Mouse (Mus musculus) cerebellum, adult 9-11 months (tissue): ENCODE measurements at regions not wholly inside any gene's neighbourhood (a gene's known extent, or its start where the extent isn't known, plus 50 kb on each side); places are given as distances from the start of the nearest gene placed in this dataset.

Experiments used
- DNase-seq: peaks from one replicate; pipeline ENCODE4 v3.0.0; 2022

DNA sequence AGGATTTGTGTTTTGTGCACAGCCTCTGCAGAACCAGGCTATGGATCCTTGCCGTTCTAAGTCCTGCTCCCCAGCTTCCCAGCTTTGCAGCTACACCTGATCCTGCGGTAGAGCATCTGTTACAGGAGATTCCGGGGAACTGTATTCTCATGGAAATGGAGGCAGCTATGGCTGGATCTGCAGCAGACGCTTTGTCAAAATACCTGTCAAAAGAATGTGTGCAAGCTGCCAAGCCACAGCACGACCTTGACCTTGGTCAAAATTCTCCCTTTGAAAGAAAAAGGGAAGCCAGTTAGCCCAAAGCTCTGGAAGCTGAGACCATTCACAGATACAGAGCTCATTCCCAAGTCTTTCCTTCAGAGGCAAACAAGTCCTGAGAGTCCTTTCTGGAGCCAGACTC is 255.3 kb downstream of the Med13l start:
- no peak for DNase-seq

DNA sequence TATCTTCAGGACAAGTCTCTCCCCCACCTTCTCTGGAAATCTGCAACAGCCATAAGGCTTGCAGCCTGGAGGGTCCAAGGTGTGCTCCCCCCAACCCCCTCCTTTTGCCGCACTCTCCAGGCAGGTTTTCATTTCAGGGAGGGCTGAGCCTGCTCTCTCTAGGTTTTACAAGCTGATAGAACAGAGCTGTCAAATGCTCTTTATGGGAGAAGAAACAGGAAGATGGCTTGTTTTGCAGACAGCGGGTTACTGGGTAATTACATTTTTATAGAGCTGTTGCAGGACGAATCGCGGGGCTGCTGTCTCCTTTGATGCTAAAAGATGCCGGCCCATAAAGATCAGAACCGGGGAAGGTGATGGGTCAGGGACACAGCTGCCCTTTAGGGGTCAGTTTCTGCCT is 257.8 kb downstream of the Med13l start:
- no peak for DNase-seq

DNA sequence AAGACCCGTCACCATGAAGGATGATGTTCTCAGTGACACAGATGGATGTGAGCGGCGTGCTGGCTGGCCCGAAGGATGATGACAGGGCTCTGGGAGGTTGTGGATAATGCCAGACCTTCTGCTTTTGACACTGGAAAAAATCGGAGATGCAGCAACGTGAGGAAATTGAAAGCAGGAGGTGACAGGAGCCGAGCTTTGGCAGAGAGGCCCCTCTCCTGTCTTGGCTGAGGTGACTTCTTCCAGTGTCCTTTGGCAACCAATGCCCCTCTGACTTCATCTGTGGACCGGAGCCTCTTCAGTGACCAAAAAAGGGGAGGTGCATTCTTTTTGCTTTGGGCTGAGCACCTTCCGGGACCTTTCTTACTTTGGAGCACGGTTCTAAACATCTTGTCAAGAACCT is 264.3 kb downstream of the Med13l start:
- no peak for DNase-seq

DNA sequence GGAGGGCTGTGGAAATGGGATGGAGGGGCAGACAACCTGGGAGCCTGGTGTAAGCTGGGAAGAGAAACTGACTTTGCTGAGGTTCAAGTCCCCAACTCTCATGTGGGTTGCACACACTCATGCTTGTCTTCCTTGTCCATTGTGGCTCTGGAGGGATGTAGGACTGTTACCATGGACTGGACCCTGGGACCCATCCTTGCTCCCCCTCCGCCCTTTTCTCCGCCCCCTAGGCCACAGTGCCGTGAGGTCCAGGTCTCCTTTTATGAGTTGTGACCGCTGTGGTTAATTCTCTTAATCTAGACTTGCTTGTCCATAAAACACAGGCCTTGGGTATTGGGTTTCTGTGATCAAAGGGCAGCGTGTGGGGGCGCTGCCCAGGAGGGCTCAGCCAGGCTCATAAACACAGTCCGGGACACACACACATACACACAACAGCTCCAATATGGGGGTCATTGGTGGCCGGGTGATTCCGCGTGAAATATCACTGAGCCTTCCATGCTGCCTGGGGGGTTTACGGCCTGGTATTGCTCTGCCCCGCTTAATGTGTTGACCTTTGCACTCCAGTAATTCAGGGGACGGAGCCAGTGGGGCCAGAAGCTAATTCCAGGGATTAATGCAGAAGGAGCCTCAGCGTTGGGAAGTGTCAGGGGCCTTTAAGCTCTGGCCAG is 268.7 kb downstream of the Med13l start:
- DNase-seq, result no peak

DNA sequence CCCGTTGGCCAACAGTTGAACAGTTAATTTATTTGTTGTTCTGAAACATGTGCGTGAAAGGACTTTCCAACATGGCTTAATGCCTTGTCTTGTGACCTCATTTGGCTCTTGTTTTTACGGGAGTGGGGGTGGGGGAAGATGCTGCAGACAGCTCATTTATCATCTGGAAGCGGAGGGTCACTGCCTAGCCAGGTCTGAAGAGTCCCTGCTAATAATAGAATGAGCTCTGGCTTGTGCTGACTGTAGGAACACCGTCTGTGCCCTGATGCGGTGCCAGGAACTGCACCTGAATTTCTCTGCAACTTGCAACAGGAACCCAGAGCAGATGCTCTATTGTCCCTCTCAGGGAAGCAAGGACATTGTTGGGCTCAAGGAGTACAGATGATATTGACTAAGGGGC is 272.2 kb downstream of the Med13l start:
- DNase-seq, result no peak

DNA sequence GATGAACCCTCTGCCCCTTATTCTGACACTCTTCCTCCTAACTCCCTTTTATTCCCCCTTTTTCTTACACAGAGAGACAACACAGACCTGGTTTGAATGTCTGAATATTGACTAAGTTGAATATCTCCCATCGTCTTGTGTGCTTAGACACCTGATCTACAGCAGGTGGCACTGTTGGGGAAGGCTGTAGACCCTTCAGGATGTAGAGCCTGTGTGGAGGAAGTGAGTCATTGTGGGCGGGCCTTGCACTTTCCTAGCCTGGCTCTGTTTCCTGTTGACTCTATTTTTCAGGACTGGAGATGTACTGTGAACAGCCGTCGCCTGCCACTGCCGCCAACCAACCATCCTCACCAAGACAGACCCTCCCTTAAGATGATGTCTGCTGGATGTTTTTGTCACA is 273.6 kb downstream of the Med13l start:
- no peak for DNase-seq

DNA sequence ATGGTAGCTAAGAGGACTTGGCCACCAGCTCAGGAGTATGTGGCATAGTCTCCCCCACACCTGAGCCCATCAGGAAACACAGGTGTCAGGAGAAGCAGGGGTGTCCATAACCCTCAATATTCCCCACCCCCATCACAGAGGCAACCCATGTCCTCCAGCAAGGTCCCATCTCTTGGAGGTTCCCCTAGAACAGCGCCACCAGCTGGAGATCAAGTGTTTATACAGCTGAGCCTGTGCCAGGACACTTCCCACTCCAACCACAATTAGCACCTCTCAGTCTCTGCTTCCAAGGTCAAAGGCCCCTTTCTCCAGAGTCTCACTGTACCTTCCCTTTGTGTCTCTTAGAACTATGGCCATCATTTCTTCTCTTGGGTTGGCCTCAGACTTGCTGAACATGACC is 276.5 kb downstream of the Med13l start:
- DNase-seq, result no peak

DNA sequence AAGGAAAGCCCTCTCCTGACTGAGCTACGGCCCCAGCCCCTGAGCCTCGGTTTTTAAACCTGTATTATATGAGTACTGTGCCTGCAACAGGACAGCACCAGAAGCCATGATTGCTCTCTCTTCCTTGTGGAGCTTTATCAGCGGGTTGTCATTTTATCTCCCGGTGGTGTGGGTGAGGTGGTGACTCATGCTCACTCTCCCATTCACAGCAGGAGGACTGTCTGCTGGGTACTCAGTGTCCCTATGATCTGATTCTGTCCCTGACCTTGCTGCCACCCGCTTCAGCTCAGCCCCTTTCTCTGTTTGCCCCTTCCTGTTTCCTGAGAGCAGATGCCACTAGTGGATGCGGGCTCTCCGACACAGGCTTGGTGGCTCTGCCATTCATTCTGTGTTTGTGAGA is 277.9 kb downstream of the Med13l start:
- no peak for DNase-seq

DNA sequence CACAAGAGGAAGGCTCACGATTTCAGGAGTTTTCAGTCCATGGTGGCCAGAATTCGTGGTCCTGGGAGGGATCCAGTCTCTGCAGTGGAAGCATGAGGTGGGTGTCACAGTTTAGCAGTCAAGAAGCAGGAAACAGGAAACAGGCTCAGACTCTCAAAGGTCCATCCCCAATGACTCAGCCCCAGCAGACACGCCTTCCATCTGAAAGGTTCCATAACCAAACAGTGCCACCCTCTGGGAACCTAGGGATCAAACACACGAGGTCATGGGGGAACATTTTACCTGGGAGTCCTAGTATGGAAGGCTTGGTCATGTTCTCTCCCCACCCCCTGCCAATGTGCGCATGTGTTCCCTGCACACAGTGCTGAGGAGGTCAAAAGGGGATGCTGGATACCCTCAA is 279.4 kb downstream of the Med13l start:
- DNase-seq, result no peak

DNA sequence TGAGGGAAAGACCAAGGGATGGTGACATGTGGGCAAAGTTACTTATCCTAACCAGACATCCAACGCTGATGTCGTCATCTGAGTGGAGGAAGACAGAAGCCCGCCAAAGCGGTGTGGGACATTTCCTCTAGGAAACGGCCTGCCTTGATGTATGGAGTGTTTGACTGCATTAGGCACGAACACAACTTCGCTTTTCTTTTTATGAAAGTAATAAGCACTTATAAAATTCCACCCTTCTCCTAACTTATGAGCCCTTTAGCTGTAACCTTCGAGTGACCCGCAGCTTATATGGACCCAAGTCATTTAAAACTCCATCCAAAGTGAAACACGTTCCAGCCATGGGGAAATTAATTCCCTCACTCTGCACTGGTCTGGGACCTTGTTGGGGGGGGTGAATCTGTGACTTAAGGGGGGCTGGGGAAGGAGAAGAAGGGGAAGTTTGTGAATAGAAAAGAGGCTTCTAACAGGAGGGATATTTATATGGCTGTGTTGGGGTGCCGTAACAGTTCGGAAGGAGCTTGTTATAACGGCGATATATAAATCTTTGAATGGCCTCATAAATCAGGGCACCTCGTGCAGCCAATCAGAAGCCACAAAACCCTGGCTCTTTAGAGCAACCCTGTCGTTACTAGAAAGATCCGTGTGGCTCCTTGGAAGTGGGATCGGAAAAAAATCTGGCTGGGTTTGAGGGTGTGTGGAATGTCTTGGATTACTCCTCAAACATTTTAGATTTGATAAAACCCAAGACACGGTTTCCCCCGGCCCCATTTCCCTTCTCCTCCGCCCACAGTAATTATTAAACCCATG is 280.9 kb downstream of the Med13l start:
- DNase-seq, result no peak

DNA sequence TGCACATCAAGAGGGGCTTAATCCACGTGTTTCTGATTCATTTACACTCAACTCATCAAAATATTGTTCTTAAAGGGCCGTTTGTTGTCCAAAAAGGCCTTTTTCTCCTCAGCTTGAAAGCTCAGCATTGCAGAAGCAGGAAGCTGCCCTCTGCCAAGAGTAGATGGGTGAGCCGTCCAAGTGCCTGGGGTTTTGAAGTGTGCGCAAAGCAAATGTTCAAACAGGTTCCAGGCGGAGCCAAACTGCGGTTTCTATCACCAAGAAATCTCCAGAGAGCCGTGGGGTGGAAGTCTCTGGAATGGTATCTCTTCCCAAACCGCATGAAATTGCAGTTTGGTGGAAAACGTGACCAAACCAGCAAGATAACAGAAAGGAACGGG is 281.5 kb downstream of the Med13l start:
- no peak for DNase-seq

DNA sequence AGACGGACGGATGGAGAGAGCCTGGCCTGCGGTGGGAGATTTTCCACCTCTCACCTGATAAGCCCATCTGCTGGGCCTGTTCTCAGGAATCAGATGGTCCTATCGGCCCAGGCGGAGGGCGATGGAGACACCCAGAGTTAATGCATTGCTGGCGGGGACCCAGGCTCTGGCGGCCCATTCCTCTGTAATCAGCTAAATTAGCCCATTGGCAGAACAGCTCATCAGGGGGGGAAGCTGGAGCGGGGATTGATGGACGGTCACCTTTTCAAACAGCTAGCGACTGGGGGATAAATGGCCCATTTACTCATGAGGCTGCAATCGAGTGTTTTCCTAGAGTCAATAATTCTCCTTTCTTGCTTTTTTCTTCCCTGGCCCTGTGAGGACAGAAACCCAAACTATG is 296.5 kb downstream of the Med13l start:
- DNase-seq, result no peak

DNA sequence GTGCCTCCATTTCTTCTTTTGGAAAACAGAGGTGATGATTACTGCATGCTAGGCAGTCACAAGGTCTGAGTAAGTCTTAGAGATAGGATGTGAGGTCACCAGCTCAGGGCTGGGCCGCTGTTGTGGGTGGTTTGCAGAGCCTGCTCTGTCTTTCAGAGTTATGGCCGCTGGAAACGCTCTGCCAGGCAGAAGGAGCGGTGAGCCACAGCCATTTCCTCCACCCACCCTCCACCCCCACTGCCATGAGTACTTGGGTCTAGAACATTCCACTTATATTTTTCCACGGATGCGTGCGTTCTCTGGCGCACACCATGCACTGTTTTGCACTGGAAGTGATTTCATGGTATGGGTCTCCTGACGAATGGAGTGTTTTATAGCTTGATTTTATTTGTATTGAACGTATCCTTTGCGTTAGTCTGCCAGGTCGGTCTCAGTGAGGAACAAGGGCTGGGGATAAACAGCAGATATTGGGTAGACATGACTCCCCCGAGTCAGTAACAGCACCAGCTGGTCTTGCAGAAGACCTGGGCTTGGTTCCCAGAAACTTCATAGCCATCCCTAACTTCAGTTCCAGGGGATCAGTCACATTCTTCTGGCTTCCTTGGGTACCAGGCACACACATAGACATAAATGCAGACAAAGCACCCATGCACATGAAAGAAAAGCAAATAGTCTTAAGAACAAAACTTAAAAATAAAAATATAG is 300.8 kb downstream of the Med13l start:
- no peak for DNase-seq

DNA sequence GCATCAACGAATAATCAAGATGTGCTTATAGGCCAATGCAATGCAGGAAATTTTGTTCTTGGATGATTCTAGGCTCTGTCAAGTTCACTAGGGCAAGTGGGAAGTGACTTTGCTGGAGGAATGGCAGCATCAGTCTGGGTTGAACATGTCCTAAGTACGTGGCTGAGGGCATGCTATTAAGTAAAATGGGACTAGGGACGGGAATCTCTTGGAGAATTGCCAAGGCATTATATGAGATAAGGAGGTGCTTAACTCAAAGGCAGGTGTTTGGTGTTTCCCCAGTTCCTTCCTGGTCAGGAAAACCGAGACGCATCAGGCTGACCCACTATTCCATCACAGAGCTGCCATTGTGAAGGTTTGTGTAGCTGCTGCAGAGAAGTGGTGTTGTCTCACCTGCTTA is 307.0 kb downstream of the Med13l start:
- DNase-seq, result no peak

DNA sequence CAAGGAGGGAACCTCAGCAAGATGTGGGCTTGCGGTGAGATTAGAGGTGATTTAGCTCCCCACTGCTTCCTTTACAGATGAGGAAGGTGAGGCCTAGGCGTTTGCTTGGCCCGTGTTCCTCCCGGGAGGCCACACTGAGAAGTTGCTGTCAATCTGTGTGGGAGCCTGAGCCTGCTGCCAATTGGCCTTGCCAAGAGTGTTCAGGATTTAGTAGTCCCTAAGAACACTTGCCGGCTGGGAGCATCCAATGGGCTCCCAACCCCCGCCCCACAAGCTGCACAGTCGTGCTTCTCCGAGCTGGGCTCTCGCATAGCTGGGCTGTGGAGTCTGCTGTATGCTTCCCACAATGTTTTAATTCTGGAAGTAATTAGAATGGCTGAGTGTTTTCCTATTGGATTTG is 308.9 kb downstream of the Med13l start:
- DNase-seq, result no peak

DNA sequence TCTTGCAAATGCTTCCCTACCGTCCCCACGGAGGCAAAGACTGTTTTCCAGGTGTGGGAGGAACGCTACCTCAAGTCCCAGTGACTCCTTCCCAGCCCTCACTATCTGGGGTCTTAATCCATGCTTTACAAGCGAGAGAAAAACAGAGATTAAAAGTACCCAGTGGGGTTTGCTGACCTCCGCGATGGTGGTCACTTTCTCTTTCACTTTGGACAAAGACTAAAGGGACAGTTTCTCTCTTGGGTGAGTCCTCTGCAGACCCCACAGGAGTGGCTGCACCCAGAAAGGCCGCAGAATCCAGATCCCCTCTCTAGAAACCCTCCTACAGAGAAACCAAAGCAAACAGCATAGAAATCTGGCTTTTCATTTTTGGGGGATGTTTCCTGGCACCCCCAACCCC is 313.4 kb downstream of the Med13l start:
- no peak for DNase-seq

DNA sequence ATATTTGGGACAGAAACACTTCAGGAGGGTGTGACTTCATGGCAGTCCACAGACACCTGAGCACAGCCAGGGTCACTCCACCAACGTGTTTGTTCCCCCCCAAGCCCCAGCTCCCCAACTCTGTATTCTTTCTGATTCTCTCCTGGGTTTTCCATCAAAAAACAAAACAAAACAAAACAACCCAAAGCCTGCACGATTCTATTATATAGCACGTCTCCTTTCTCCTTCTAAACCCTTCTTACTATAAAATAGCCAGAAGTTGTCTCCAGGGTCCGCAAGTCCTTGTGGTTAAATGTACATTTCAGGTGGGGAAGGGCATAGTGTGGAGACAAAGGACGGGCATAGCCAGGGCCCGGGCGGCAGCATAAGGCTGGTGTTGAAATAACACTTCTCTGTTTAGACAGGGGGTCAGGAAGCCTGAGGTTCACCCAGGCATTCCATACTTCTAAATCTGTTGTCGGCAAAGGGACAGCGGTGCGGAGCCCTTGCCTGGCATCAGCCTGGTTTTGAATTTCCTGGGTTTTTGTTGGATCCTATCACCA is 314.7 kb downstream of the Med13l start:
- DNase-seq, result no peak

DNA sequence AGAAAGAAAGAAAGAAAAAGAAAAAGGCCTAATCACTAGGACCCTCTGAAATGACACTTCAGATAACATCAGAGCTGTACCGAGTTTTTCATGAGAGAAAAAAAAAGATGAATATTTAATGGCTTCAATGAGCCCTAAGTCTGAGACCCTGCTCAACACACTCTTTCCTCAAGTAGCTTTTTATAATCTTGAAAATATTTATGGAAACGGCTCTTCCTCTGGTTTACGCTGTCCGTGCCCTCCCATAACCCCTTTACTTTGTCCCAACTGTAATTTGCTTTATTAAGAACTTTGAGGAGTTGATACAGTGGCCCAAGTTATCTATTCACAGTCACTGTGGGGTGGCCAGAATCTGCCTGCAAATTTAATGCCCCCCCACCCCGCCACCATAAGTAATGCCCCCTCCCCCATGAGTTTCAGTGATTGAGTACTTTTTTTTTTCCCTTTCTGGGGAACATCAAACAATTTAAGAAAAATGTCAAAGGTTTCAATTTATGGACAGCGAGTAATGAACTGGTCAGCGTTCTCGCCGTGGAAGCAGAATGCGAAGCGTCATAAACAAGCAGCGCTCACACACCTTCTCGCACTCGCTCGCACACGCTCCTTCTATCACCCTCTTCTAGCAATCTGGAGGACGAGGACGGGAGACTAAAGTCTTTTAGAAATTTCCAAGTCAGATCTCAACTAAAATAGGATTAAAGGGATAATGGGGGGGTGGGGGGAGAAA is 316.3 kb downstream of the Med13l start:
- no peak for DNase-seq

DNA sequence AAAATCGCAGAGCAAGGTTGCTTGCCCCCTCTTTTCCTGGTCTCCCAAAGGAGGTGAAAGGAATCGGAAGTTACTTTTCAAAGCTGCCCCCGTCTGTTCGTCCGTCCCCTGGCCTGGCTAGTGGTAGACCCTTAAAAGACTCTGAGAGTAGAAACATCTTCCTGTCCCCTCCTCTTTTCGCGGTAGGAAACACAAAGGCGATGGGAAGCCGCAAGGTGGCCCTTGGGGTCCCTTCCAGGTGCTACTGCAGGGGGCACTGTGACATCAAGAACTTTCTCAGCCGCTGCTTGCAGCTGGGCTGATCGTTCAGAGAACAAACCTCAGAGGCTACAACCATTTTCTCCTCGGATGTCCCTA is 316.8 kb downstream of the Med13l start:
- DNase-seq, result no peak

DNA sequence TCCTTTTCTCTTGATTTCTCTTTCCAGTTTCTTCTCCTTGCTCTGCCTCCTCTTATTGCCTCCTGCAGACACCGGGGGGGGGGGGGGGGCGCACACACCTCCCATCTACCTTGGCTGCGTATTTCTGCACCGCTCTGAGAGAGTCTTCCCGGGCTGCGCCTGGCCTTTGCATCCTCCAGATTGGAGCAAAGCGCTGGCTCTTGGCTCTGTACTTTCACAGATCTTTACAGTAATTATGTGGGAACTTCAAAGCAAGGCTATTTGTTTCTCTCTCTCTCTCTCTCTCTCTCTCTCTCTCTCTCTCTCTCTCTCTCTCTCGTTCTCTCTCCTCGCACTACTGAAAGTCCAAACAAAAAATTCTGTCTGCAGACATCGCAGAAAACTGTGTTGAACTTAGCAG is 317.4 kb downstream of the Med13l start:
- DNase-seq, result no peak

DNA sequence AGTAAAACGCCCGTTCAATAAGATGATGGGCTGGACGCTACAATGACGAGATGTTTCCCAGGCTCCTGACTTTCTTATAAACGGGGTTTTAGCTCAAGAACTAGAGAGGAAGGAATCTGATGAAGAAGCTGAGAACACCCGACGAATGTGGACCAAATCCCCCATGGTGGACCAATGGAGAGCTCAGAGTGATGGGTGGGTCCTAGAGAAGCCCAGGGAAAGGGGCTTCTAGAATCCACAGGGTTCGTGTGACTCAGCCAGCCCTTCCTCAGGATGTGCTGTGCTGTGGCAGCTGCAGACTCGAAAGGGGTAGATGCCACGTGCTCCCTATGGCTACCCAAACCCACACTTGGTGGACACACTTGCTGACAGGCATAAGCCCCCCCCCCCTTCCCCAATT is 318.2 kb downstream of the Med13l start:
- DNase-seq, result no peak

DNA sequence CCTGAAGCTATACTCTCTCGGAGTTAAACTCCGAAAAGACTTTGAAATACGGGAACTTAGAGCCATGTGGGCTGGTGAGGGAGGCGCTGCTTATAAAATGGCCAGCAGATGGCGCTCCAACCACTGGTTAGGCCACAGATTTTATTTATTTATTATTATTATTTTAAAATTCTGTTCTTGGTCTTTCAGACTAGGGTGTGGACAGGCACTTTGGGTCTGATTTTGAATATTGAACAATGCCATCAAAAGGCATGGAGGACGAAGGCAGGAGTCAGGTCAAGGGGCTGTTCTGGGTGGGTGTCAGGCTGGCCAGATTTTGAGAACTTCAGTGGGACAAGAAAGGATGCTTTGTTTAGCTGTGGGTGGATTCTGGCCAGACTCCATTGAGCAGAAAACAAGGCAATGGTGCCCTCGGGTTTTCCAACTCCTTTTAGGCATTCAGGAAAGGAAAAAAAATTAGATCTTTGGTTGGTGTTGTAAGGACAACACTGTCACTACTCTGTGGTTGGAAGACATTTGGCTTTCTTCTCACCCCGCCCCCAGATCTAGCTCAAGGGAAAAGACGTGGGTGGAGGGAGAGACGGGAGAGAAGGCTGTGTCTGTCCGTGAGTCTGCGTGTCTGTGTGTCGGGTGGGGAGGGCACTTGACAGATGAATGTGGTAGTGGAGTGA is 319.5 kb downstream of the Med13l start:
- DNase-seq, result peak; percentile 20

DNA sequence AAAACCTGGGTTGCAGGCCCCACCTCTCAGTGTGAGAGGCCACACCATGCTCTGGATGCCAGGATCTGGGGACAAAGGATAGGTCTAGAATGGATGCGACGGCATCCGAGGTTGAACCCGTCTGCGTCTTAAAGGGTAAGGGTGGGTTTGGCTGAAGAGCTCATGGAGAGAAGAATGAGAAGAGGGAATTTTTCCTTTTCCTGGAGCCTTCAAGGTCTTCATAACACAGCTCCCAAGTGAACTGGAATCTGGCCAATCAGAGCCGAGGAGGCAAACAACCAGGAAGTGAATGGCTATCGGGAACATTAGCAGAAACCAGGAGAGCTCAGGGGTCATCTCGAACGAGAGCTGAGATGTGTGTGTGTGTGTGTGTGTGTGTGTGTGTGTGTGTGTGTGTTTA is 320.1 kb downstream of the Med13l start:
- DNase-seq, result no peak
